Mouse (Mus musculus): ENCODE data around the gene Trio. TPM values are rescaled to one million over a fixed set of nuclear protein-coding genes. Genes with fewer than 3 reads are reported as not detected.

The Trio gene
- polyA plus RNA-seq, 1 experiment from 2014 or later = 38.4 TPM

GRCm38 (mm10) chr15:27871260-27871659 lies 154.4 kb downstream of the Trio start:
- H3K27ac ChIP-seq = no peak overlapping the region
- H3K9me3 ChIP-seq (replicated peaks) = no peaks in the 10 kb centered on the region
- H3K27me3 ChIP-seq (ENCODE audit: low read depth, poor library complexity, severe bottlenecking) = no peaks in the 10 kb centered on the region
- DNase-seq (ENCODE audit: low spot score) = no peak
- no peak overlapping the region for H3K4me3 ChIP-seq
- 91% methylated on average over 13 of the region's 13 CpGs for WGBS
- H3K36me3 ChIP-seq = peaks cover 56% of the 10 kb centered on the region
- no peaks in the 10 kb centered on the region for H3K4me1 ChIP-seq

- peaks cover 57% of the 10 kb centered on the region for H3K36me3 ChIP-seq
- no peaks in the 10 kb centered on the region for H3K4me1 ChIP-seq
- no peak for DNase-seq (ENCODE audit: low spot score)
- no peaks in the 10 kb centered on the region for H3K27me3 ChIP-seq (ENCODE audit: low read depth, poor library complexity, severe bottlenecking)
- no peak overlapping the region for H3K4me3 ChIP-seq
- H3K27ac ChIP-seq = no peak overlapping the region
- WGBS = 97% methylated on average over 4 of the region's 4 CpGs
- H3K9me3 ChIP-seq (replicated peaks) = no peaks in the 10 kb centered on the region
These were observed 156.6 kb downstream of the Trio start for GRCm38 (mm10) chr15:27869001-27869400.

- H3K4me3 ChIP-seq = no peak overlapping the region
- peaks cover 55% of the 10 kb centered on the region for H3K36me3 ChIP-seq
- DNase-seq (ENCODE audit: low spot score) = no peak
- 95% methylated on average over 7 of the region's 7 CpGs for WGBS
- no peaks in the 10 kb centered on the region for H3K4me1 ChIP-seq
- no peaks in the 10 kb centered on the region for H3K27me3 ChIP-seq (ENCODE audit: low read depth, poor library complexity, severe bottlenecking)
- no peaks in the 10 kb centered on the region for H3K9me3 ChIP-seq (replicated peaks)
- no peak overlapping the region for H3K27ac ChIP-seq
These were observed 157.8 kb downstream of the Trio start for GRCm38 (mm10) chr15:27867831-27868230.

DNA sequence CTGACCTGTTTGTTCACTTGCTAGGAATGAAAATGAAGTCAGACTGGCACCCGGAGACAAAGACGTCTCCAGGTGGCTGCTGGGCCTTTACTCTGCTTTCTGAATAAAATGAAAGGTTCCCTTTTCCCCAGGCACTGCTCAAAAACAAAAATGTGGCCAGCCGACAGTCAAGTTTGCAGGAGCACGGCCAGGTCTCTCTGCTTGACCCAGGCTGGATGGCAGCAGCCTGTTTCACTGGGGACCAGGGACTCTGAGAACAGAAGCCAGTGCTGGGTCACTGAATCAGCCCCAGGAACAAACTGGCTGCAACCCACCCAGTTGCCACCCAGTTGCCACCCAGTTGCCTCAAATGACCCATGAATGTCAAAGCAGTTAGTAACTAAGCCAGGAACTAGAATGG lies 159.2 kb downstream of the Trio start:
- WGBS = 92% methylated on average over 4 of the region's 4 CpGs
- Histone ChIP-seq H3K27ac (no peak overlapping the region), H3K36me3 (peaks cover 46% of the 10 kb centered on the region), H3K4me1 (no peaks in the 10 kb centered on the region), H3K4me3 (no peak overlapping the region), H3K27me3 (ENCODE audit: low read depth, poor library complexity, severe bottlenecking) (no peaks in the 10 kb centered on the region), H3K9me3 (replicated peaks) (no peaks in the 10 kb centered on the region)
- DNase-seq (ENCODE audit: low spot score) = no peak

GRCm38 (mm10) chr15:27866053-27866452 lies 159.6 kb downstream of the Trio start:
- no peaks in the 10 kb centered on the region for H3K27me3 ChIP-seq (ENCODE audit: low read depth, poor library complexity, severe bottlenecking)
- peaks cover 45% of the 10 kb centered on the region for H3K36me3 ChIP-seq
- H3K4me3 ChIP-seq = no peak overlapping the region
- no peak overlapping the region for H3K27ac ChIP-seq
- H3K4me1 ChIP-seq = no peaks in the 10 kb centered on the region
- 88% methylated on average over 6 of the region's 6 CpGs for WGBS
- H3K9me3 ChIP-seq (replicated peaks) = no peaks in the 10 kb centered on the region
- no peak for DNase-seq (ENCODE audit: low spot score)

GRCm38 (mm10) chr15:27864397-27864796 lies 161.3 kb downstream of the Trio start:
- no peak overlapping the region for H3K27ac ChIP-seq
- DNase-seq (ENCODE audit: low spot score) = no peak
- H3K27me3 ChIP-seq (ENCODE audit: low read depth, poor library complexity, severe bottlenecking) = no peaks in the 10 kb centered on the region
- H3K9me3 ChIP-seq (replicated peaks) = no peaks in the 10 kb centered on the region
- H3K36me3 ChIP-seq = peaks cover 47% of the 10 kb centered on the region
- no peak overlapping the region for H3K4me3 ChIP-seq
- 95% methylated on average over 6 of the region's 6 CpGs for WGBS
- H3K4me1 ChIP-seq = no peaks in the 10 kb centered on the region

DNA sequence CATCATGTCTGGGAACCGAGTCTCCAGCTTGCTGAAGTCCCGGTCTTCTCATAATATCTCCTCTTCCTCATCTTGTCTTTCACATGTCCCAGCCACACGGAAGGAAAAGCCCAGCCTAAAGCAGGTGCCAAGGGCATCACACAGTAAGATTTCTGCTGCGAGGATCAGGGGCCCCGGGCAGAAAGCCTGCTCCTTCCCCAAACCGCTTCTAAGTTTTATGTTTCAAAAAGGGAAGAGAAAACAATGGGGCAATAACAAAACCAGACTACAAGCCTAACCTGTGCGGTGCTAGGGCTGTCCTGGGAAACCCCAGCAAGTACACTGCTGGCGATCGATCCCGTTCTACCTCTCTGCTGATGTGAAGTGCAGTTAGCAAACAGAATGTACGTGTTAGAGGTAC lies 162.7 kb downstream of the Trio start:
- H3K9me3 ChIP-seq (replicated peaks) = no peaks in the 10 kb centered on the region
- H3K36me3 ChIP-seq = peaks cover 42% of the 10 kb centered on the region
- WGBS = 96% methylated on average over 11 of the region's 11 CpGs
- H3K27ac ChIP-seq = no peak overlapping the region
- no peak overlapping the region for H3K4me3 ChIP-seq
- no peaks in the 10 kb centered on the region for H3K4me1 ChIP-seq
- H3K27me3 ChIP-seq (ENCODE audit: low read depth, poor library complexity, severe bottlenecking) = no peaks in the 10 kb centered on the region
- DNase-seq (ENCODE audit: low spot score) = no peak

DNA sequence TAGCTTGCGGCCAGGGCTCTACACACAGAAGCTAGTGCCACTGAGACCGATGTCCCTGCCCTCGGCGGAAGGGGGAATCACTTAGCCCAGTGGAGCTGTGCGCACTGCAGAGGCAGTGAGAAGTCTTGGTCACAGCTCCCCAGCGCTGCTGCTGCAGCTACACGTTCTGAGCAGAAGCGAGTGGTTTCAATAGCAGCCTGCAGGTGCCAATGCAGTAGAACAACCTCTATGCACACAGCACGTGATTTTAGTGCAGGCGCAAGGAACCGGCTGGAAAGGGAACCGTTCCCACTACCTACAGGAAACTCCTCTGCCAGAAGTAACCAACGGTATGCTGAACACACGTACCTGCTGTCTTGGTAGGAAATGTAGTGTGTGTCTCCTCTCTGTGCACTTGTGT lies 165.2 kb downstream of the Trio start:
- H3K4me1 ChIP-seq = peaks cover 2% of the 10 kb centered on the region; the same call in 1 of the 2 replicates
- no peak overlapping the region for H3K4me3 ChIP-seq
- no peaks in the 10 kb centered on the region for H3K9me3 ChIP-seq (replicated peaks)
- no peaks in the 10 kb centered on the region for H3K27me3 ChIP-seq (ENCODE audit: low read depth, poor library complexity, severe bottlenecking)
- WGBS = 93% methylated on average over 14 of the region's 14 CpGs
- H3K27ac ChIP-seq = no peak overlapping the region
- no peak for DNase-seq (ENCODE audit: low spot score)
- peaks cover 47% of the 10 kb centered on the region for H3K36me3 ChIP-seq

- H3K4me3 ChIP-seq = no peak overlapping the region
- no peak for DNase-seq (ENCODE audit: low spot score)
- no peak overlapping the region for H3K27ac ChIP-seq
- H3K9me3 ChIP-seq (replicated peaks) = no peaks in the 10 kb centered on the region
- H3K4me1 ChIP-seq = peaks cover 2% of the 10 kb centered on the region; the same call in 1 of the 2 replicates
- peaks cover 48% of the 10 kb centered on the region for H3K36me3 ChIP-seq
- WGBS = 88% methylated on average over 1 of the region's 1 CpGs
- no peaks in the 10 kb centered on the region for H3K27me3 ChIP-seq (ENCODE audit: low read depth, poor library complexity, severe bottlenecking)
These were observed 166.1 kb downstream of the Trio start for GRCm38 (mm10) chr15:27859590-27859989.

DNA sequence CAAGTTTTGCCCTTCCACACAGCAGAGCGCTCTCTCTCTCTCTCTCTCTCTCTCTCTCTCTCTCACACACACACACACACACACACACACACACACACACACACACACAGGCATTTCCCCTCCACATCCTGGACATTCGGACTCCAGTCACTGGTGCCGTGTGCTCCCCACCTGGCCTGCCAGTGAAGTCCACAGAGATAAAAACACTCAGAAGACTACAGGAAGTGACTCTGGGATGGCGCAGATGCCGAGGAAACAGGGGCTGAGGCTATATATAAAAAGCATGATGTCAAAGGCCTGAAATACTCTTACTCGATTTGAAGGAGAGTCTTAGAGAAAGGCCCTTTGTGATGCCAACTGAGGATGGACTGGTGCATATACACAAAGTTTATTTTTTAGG lies 166.5 kb downstream of the Trio start:
- no peak overlapping the region for H3K27ac ChIP-seq
- H3K4me1 ChIP-seq = peaks cover 2% of the 10 kb centered on the region; the same call in 1 of the 2 replicates
- 81% methylated on average over 6 of the region's 6 CpGs for WGBS
- H3K27me3 ChIP-seq (ENCODE audit: low read depth, poor library complexity, severe bottlenecking) = no peaks in the 10 kb centered on the region
- no peak overlapping the region for H3K4me3 ChIP-seq
- peaks cover 49% of the 10 kb centered on the region for H3K36me3 ChIP-seq
- no peaks in the 10 kb centered on the region for H3K9me3 ChIP-seq (replicated peaks)
- no peak for DNase-seq (ENCODE audit: low spot score)

- Histone ChIP-seq H3K4me3 (no peak overlapping the region), H3K4me1 (peaks cover 2% of the 10 kb centered on the region; the same call in 1 of the 2 replicates), H3K27me3 (ENCODE audit: low read depth, poor library complexity, severe bottlenecking) (no peaks in the 10 kb centered on the region), H3K36me3 (peaks cover 57% of the 10 kb centered on the region), H3K27ac (no peak overlapping the region), H3K9me3 (replicated peaks) (no peaks in the 10 kb centered on the region)
- 82% methylated on average over 7 of the region's 7 CpGs for WGBS
- no peak for DNase-seq (ENCODE audit: low spot score)
These were observed 167.3 kb downstream of the Trio start for GRCm38 (mm10) chr15:27858179-27858819.

GRCm38 (mm10) chr15:27857242-27857641 lies 168.4 kb downstream of the Trio start:
- no peak overlapping the region for H3K4me3 ChIP-seq
- H3K4me1 ChIP-seq = peaks cover 2% of the 10 kb centered on the region; the same call in 1 of the 2 replicates
- no peaks in the 10 kb centered on the region for H3K27me3 ChIP-seq (ENCODE audit: low read depth, poor library complexity, severe bottlenecking)
- DNase-seq (ENCODE audit: low spot score) = no peak
- WGBS = 94% methylated on average over 7 of the region's 7 CpGs
- H3K27ac ChIP-seq = no peak overlapping the region
- H3K36me3 ChIP-seq = peaks cover 60% of the 10 kb centered on the region
- no peaks in the 10 kb centered on the region for H3K9me3 ChIP-seq (replicated peaks)

DNA sequence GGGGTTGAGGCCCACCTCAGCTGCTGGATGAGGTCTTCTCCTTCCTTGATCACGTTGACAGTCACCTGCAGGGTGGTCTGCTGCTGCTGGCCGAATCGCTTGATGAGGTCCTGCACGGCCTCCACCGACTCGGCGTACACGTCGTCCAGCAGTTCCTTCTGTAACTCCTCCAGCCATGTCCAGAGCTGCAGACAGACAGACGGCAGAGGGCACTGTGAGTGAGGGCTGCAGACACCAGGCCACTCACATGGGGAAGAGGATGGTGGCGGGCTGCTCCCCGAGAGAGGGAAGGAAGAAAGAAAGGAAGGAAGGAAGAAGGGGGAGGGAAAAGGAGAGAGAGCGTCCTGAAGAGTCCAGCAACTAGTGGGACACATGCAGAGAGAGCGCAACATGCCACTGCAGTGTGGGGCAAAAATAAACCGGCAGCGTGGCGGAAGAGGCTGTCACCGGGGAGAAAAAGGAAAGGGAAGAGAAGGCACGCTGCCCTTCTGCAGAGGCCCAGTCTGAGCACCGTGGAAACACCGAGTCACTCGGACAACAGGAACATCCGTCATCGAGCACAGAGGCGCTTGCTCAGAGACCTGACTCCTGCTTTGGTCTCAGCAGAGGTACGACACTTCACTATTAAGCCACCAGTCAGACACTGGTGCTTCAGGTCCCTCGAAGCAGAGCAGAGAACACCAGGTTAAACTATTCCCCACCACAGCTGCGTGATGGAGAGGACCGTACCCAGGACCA lies 169.4 kb downstream of the Trio start:
- Histone ChIP-seq H3K27me3 (ENCODE audit: low read depth, poor library complexity, severe bottlenecking) (no peaks in the 10 kb centered on the region), H3K4me1 (peaks cover 2% of the 10 kb centered on the region; the same call in 1 of the 2 replicates), H3K9me3 (replicated peaks) (no peaks in the 10 kb centered on the region), H3K4me3 (no peak overlapping the region), H3K27ac (no peak overlapping the region), H3K36me3 (peaks cover 66% of the 10 kb centered on the region)
- no peak for DNase-seq (ENCODE audit: low spot score)
- WGBS = 78% methylated on average over 29 of the region's 29 CpGs

Measured in limb, embryonic 10.5 days (tissue).